Mouse (Mus musculus) heart, embryonic 11.5 days (tissue): ENCODE measurements around the gene Impdh2. TPM values are rescaled to one million over a fixed set of nuclear protein-coding genes. Genes with fewer than 3 reads are reported as not detected.

Experiments
- ATAC-seq: fragments of 200-750 bp; cut with Nextera tagmentation; replicated peaks from 2 replicates; pipeline ENCODE4 v1.8.0; 2017; ENCODE audit warnings: moderate library complexity; ENCODE audit not compliant: insufficient number of reproducible peaks, low FRiP score, low TSS enrichment
- H3K27ac ChIP-seq: fragments of 300-500 bp; sonication (generic); 2 replicates; pipeline ENCODE4 v1.5.1; 2014; ENCODE audit warnings: mild to moderate bottlenecking, low read depth, low read length
- H3K27me3 ChIP-seq: fragments of 300-500 bp; sonication (generic); 2 replicates; pipeline ENCODE4 v1.6.1; 2014; ENCODE audit warnings: mild to moderate bottlenecking, low read length, mixed read lengths; ENCODE audit not compliant: control insufficient read depth, insufficient read depth
- H3K36me3 ChIP-seq: fragments of 300-500 bp; sonication (generic); 2 replicates; pipeline ENCODE4 v1.6.1; 2014; ENCODE audit warnings: mild to moderate bottlenecking, low read length, moderate library complexity, mixed read lengths; ENCODE audit not compliant: control insufficient read depth, insufficient read depth
- H3K4me1 ChIP-seq: fragments of 300-500 bp; sonication (generic); 2 replicates; pipeline ENCODE4 v1.6.1; 2014; ENCODE audit warnings: low read length; ENCODE audit not compliant: control insufficient read depth, insufficient read depth
- H3K4me2 ChIP-seq: fragments of 300-500 bp; sonication (generic); 2 replicates; pipeline ENCODE4 v1.6.1; 2014; ENCODE audit warnings: mild to moderate bottlenecking, moderate library complexity
- H3K4me3 ChIP-seq: fragments of 300-500 bp; sonication (generic); 2 replicates; pipeline ENCODE4 v1.5.1; 2014; ENCODE audit warnings: low read depth, low read length
- H3K9ac ChIP-seq: fragments of 300-500 bp; sonication (generic); 2 replicates; pipeline ENCODE4 v1.6.1; 2014; ENCODE audit warnings: mild to moderate bottlenecking, low read depth, low read length, moderate library complexity
- H3K9me3 ChIP-seq: fragments of 300-500 bp; sonication (generic); replicated peaks from 2 replicates; pipeline ENCODE4 v1.6.1; 2016; ENCODE audit warnings: low read length; ENCODE audit not compliant: control insufficient read depth
- WGBS: fragments of 180-500 bp; shearing (Covaris S2); extraction: QIAGEN DNeasy Blood & Tissue Kit; methylation state at CpG from one replicate; pipeline ENCODE4 v1.1.7; 2014; ENCODE audit not compliant: insufficient replicate concordance; 5-methylcytosine and 5-hydroxymethylcytosine counted together
- polyA plus RNA-seq: library from polyadenylated mRNA; unstranded; fragments of >200 nt; fragmentation: Nextera tagmentation; extraction: Ambion mirVana; gene quantifications from 2 replicates; pipeline ENCODE4 v1.2.1, GENCODE M21; 2014

Gene Impdh2
- polyA plus RNA-seq, 1 experiment from 2014 or later = 130 TPM

DNA sequence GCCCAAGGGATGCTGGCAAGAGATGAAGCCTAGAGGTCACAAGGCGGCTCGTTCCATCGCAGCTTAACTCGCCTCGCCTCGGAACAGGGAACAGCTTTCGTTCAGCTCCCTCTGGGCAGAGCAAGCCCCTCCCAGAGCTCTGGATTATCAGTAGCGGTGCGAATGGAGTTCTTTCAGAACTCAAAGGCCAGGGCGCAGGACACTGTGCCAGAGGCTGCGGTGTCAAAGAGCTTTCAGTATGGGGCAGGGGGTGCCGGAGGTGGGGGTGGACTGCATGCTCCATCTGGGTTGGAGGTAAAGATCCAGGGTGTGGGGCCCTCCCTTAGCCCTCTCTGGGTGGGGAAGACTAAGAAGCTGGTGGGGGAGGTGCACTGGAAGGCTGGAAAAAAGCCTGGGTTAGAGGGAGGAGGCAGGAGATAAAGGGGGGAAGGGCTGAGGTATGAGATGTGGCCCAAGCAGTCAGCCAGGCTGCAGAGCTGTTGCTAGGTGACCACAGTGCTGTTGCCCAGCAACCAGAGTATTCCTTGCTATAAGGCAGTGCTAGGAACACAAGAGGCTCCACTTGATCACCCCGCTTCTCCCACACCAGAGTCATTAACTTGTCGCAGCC lies 27.6 kb downstream of the Impdh2 start:
- peak; percentile 86 for ATAC-seq
- Histone ChIP-seq H3K9me3 (no peaks in the 10 kb centered on the region), H3K4me3 (peak overlapping the region; percentile 30), H3K36me3 (no peaks in the 10 kb centered on the region), H3K4me2 (peak overlapping the region; percentile 61), H3K27ac (peak overlapping the region; percentile 93), H3K4me1 (peaks cover 38% of the 10 kb centered on the region), H3K9ac (peak overlapping the region; percentile 54; the same call in 1 of the 2 replicates), H3K27me3 (no peaks in the 10 kb centered on the region)
- WGBS = 1% methylated on average over 14 of the region's 14 CpGs

GRCm38 (mm10) chr9:108589229-108589628 lies 29.1 kb downstream of the Impdh2 start:
- Histone ChIP-seq H3K36me3 (no peaks in the 10 kb centered on the region), H3K27me3 (no peaks in the 10 kb centered on the region), H3K9me3 (no peaks in the 10 kb centered on the region), H3K4me2 (no peak overlapping the region), H3K4me3 (no peak overlapping the region), H3K9ac (no peak overlapping the region), H3K27ac (peak overlapping the region; percentile 93; the same call in 1 of the 2 replicates), H3K4me1 (peaks cover 33% of the 10 kb centered on the region)
- WGBS = 64% methylated on average over 5 of the region's 5 CpGs
- no peak for ATAC-seq

- no peaks in the 10 kb centered on the region for H3K27me3 ChIP-seq
- H3K4me1 ChIP-seq = peaks cover 40% of the 10 kb centered on the region
- H3K36me3 ChIP-seq = no peaks in the 10 kb centered on the region
- H3K4me3 ChIP-seq = no peak overlapping the region
- H3K9me3 ChIP-seq = no peaks in the 10 kb centered on the region
- H3K4me2 ChIP-seq = no peak overlapping the region
- no peak overlapping the region for H3K27ac ChIP-seq
- WGBS = 86% methylated on average over 4 of the region's 4 CpGs
- H3K9ac ChIP-seq = no peak overlapping the region
- no peak for ATAC-seq
Observed at GRCm38 (mm10) chr9:108591462-108591861, 31.4 kb downstream of the Impdh2 start.

GRCm38 (mm10) chr9:108594354-108594753 lies 34.3 kb downstream of the Impdh2 start:
- no peak for ATAC-seq

DNA sequence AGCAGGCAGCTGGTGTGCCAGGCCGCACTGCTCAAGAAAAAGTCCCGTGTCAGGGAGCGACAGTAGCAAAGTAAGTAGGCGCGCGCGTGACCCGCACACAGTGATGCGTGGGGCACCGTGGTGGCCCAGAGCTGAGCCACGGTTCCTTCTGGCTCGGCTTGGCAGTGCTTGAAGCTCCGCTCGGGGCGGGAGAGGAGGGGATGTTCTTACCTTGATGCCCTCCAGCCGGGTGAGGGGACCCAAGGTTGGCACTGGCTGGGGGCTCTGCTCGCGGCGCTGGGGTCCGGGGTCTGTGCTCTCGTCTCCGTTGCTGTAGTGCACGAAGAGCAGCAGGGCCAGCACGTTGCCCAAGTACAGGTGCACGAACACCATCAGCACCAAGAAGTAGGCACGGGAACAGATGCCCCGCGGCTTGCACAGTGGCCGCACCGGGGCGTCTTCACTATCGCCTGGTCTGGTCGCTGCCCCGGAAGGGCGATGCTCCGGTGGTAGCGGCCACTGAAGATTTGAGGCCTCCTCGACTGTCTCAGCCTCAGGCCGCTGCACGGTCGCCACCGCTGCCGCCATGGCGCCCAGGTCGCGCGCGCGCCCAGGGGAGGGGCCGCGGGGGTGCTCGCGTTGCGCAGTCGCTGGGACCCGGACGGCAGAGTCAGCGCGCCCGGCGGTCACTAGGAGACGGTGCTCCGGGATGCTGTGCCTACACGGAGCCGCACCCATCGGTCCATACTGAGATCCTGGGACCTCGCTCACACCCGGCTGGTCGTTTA lies 37.1 kb downstream of the Impdh2 start, which contains the start of gene P4htm:
Gene P4htm (minus strand): TSS at position 670 of the 767 bp plus-strand sequence.
- Histone ChIP-seq H3K27ac (peak within 1 kb of the TSS; percentile 60), H3K27me3 (no peaks in the 10 kb centered on the region), H3K9me3 (no peaks in the 10 kb centered on the region), H3K36me3 (no peaks in the 10 kb centered on the region), H3K4me2 (peak within 1 kb of the TSS; percentile 85), H3K4me1 (peaks cover 19% of the 10 kb centered on the region), H3K4me3 (peak within 1 kb of the TSS; percentile 59), H3K9ac (peak within 1 kb of the TSS; percentile 76)
- peak; percentile 72 for ATAC-seq
- 5% methylated on average over 64 of the region's 69 CpGs for WGBS

More at GRCm38 (mm10) chr9:108594354-108594753, 34.3 kb downstream of the Impdh2 start:
- Histone ChIP-seq H3K36me3 (no peaks in the 10 kb centered on the region), H3K4me1 (peaks cover 19% of the 10 kb centered on the region), H3K4me2 (peak overlapping the region; percentile 43), H3K27me3 (no peaks in the 10 kb centered on the region), H3K27ac (peak overlapping the region; percentile 75), H3K4me3 (no peak overlapping the region), H3K9ac (0 out of 2 replicates have a peak overlapping the region, but pooled peaks have one; percentile 12), H3K9me3 (no peaks in the 10 kb centered on the region)
- WGBS = 25% methylated on average over 3 of the region's 3 CpGs

GRCm38 (mm10) chr9:108599021-108599566 lies 39.0 kb downstream of the Impdh2 start:
- no peak overlapping the region for H3K4me3 ChIP-seq
- H3K27ac ChIP-seq = no peak overlapping the region
- 72% methylated on average over 4 of the region's 4 CpGs for WGBS
- no peak for ATAC-seq
- H3K36me3 ChIP-seq = peaks cover 7% of the 10 kb centered on the region
- peaks cover 15% of the 10 kb centered on the region for H3K4me1 ChIP-seq
- no peak overlapping the region for H3K9ac ChIP-seq
- no peaks in the 10 kb centered on the region for H3K27me3 ChIP-seq
- H3K9me3 ChIP-seq = no peaks in the 10 kb centered on the region
- H3K4me2 ChIP-seq = no peak overlapping the region

DNA sequence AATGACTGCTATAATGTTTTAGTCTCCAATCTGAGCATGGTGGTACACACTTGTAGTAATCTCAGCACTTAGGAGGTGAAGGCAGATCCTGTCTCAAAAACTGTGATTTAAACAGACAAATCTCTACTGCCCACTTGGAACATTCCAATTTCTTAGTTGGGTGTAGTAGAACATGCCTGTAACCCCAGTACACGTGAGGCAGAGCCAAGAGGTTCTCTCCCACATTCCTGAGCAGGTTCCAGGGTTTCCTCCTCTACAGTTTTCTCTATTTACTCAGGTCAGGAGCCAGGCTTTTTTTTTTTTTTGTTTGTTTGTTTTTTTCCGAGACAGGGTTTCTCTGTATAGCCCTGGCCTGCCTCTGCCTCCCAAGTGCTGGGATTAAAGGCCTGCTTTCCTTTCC lies 39.9 kb downstream of the Impdh2 start:
- WGBS = 48% methylated on average over 2 of the region's 2 CpGs
- Histone ChIP-seq H3K27me3 (no peaks in the 10 kb centered on the region), H3K4me2 (no peak overlapping the region), H3K4me1 (peaks cover 10% of the 10 kb centered on the region), H3K9me3 (no peaks in the 10 kb centered on the region), H3K9ac (no peak overlapping the region), H3K4me3 (no peak overlapping the region), H3K27ac (no peak overlapping the region), H3K36me3 (peaks cover 14% of the 10 kb centered on the region)
- ATAC-seq = no peak

DNA sequence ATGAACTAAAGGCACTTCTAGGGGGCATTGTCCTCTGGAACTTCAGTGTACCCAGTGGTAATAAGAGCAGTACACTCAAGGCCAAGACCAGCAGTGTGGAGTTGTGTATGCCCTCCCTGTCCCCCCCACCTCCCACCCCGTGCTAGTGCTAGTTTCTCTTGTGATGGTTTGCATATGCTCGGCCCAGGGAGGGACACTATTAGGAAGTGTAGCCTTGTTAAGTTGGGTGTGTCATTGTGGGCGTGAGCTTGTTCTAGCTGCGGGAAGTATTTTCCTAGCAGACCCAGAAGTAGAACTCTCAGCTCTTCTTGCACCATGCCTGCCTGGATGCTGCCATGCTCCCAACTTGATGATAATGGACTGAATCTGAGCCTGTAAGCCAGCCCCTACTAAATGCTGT lies 41.9 kb downstream of the Impdh2 start:
- 72% methylated on average over 4 of the region's 4 CpGs for WGBS
- ATAC-seq = no peak
- Histone ChIP-seq H3K27ac (no peak overlapping the region), H3K9ac (no peak overlapping the region), H3K36me3 (peaks cover 21% of the 10 kb centered on the region), H3K4me3 (no peak overlapping the region), H3K9me3 (no peaks in the 10 kb centered on the region), H3K27me3 (no peaks in the 10 kb centered on the region), H3K4me1 (peaks cover 2% of the 10 kb centered on the region; the same call in 1 of the 2 replicates), H3K4me2 (no peak overlapping the region)
